Mouse (Mus musculus) lung, postnatal 0 days (tissue): ENCODE measurements around the gene Synrg.

Experiments
- CTCF ChIP-seq: IDR thresholded peaks from 2 replicates; pipeline ENCODE4 v1.5.1; 2016; ENCODE audit warnings: antibody characterized with exemption, mild to moderate bottlenecking
- EP300 ChIP-seq: IDR thresholded peaks from 2 replicates; pipeline ENCODE4 v1.6.1; 2016; ENCODE audit warnings: antibody characterized with exemption, mild to moderate bottlenecking, control low read depth

- TF ChIP-seq CTCF (no peak), EP300 (no peak)
Observed at GRCm38 (mm10) chr11:83995535-83995950, 31.3 kb downstream of the Synrg start.
